Mouse (Mus musculus): ENCODE data around the gene Commd1. TPM values are rescaled to one million over a fixed set of nuclear protein-coding genes. Genes with fewer than 3 reads are reported as not detected.
A peak's percentile ranks its signal among the peaks of the same experiment; 100 is the strongest.

Commd1 gene
- polyA plus RNA-seq (2012), result 5.2 and 6.7 TPM in 2 replicates

GRCm38 (mm10) chr11:22981984-22982757 is at the start of gene Commd1, which contains the start of gene Gm28048:
Gene Commd1 (minus strand): TSS chr11:22982382.
Gene Gm28048 (minus strand): TSS chr11:22982090.
- no peak for TF ChIP-seq TAL1 (IDR thresholded peaks at IDR 0.05; ENCODE audit: low read length)
- TF ChIP-seq GATA1 (IDR thresholded peaks at IDR 0.05; ENCODE audit: low read length), result no peak
- Histone ChIP-seq H3K36me3 (ENCODE audit: control insufficient read depth) (peaks cover 39% of the 10 kb centered on the region), H3K4me1 (ENCODE audit: control insufficient read depth) (peaks cover 51% of the 10 kb centered on the region), H3K9me3 (ENCODE audit: control insufficient read depth, low read length) (no peaks in the 10 kb centered on the region), H3K27me3 (ENCODE audit: control insufficient read depth) (no peaks in the 10 kb centered on the region), H3K4me3 (replicated peaks) (peak within 1 kb of the TSS; percentile 83)

GRCm38 (mm10) chr11:23029399-23029798 is 47.2 kb upstream of the Commd1 start:
- TF ChIP-seq GATA1 (IDR thresholded peaks at IDR 0.05; ENCODE audit: low read length) (no peak), TAL1 (IDR thresholded peaks at IDR 0.05; ENCODE audit: low read length) (no peak)
- Histone ChIP-seq H3K9me3 (ENCODE audit: control insufficient read depth, low read length) (no peaks in the 10 kb centered on the region), H3K4me3 (replicated peaks) (no peak overlapping the region), H3K27me3 (ENCODE audit: control insufficient read depth) (no peaks in the 10 kb centered on the region), H3K4me1 (ENCODE audit: control insufficient read depth) (peaks cover 10% of the 10 kb centered on the region; the same call in 1 of the 2 replicates), H3K36me3 (ENCODE audit: control insufficient read depth) (no peaks in the 10 kb centered on the region)

- Histone ChIP-seq H3K4me1 (ENCODE audit: control insufficient read depth) (peaks cover 10% of the 10 kb centered on the region; the same call in 1 of the 2 replicates), H3K9me3 (ENCODE audit: control insufficient read depth, low read length) (no peaks in the 10 kb centered on the region), H3K27me3 (ENCODE audit: control insufficient read depth) (no peaks in the 10 kb centered on the region), H3K4me3 (replicated peaks) (no peak overlapping the region), H3K36me3 (ENCODE audit: control insufficient read depth) (no peaks in the 10 kb centered on the region)
- TF ChIP-seq TAL1 (IDR thresholded peaks at IDR 0.05; ENCODE audit: low read length), result no peak
- TF ChIP-seq GATA1 (IDR thresholded peaks at IDR 0.05; ENCODE audit: low read length), result no peak
Measured at GRCm38 (mm10) chr11:23028957-23029356, 46.8 kb upstream of the Commd1 start.

- Histone ChIP-seq H3K4me1 (ENCODE audit: control insufficient read depth) (peaks cover 6% of the 10 kb centered on the region; the same call in 1 of the 2 replicates), H3K36me3 (ENCODE audit: control insufficient read depth) (no peaks in the 10 kb centered on the region), H3K27me3 (ENCODE audit: control insufficient read depth) (no peaks in the 10 kb centered on the region), H3K9me3 (ENCODE audit: control insufficient read depth, low read length) (no peaks in the 10 kb centered on the region), H3K4me3 (replicated peaks) (no peak overlapping the region)
- TF ChIP-seq GATA1 (IDR thresholded peaks at IDR 0.05; ENCODE audit: low read length) (no peak), TAL1 (IDR thresholded peaks at IDR 0.05; ENCODE audit: low read length) (no peak)
Measured at GRCm38 (mm10) chr11:23024169-23024568, 42.0 kb upstream of the Commd1 start.

- no peaks in the 10 kb centered on the region for H3K27me3 ChIP-seq (ENCODE audit: control insufficient read depth)
- TF ChIP-seq TAL1 (IDR thresholded peaks at IDR 0.05; ENCODE audit: low read length) (no peak), GATA1 (IDR thresholded peaks at IDR 0.05; ENCODE audit: low read length) (no peak)
- H3K9me3 ChIP-seq (ENCODE audit: control insufficient read depth, low read length), result peaks cover 3% of the 10 kb centered on the region; the same call in 1 of the 2 replicates
- no peaks in the 10 kb centered on the region for H3K36me3 ChIP-seq (ENCODE audit: control insufficient read depth)
- no peaks in the 10 kb centered on the region for H3K4me1 ChIP-seq (ENCODE audit: control insufficient read depth)
- H3K4me3 ChIP-seq (replicated peaks), result no peak overlapping the region
Measured at GRCm38 (mm10) chr11:23023155-23023554, 41.0 kb upstream of the Commd1 start.

GRCm38 (mm10) chr11:23020841-23021240 is 38.7 kb upstream of the Commd1 start:
- no peaks in the 10 kb centered on the region for H3K27me3 ChIP-seq (ENCODE audit: control insufficient read depth)
- no peaks in the 10 kb centered on the region for H3K36me3 ChIP-seq (ENCODE audit: control insufficient read depth)
- no peaks in the 10 kb centered on the region for H3K4me1 ChIP-seq (ENCODE audit: control insufficient read depth)

GRCm38 (mm10) chr11:23020116-23020770 is 38.1 kb upstream of the Commd1 start:
- Histone ChIP-seq H3K4me1 (ENCODE audit: control insufficient read depth) (no peaks in the 10 kb centered on the region), H3K4me3 (replicated peaks) (no peak overlapping the region), H3K9me3 (ENCODE audit: control insufficient read depth, low read length) (peaks cover 3% of the 10 kb centered on the region; the same call in 1 of the 2 replicates), H3K27me3 (ENCODE audit: control insufficient read depth) (no peaks in the 10 kb centered on the region), H3K36me3 (ENCODE audit: control insufficient read depth) (no peaks in the 10 kb centered on the region)
- TF ChIP-seq TAL1 (IDR thresholded peaks at IDR 0.05; ENCODE audit: low read length) (no peak), GATA1 (IDR thresholded peaks at IDR 0.05; ENCODE audit: low read length) (no peak)

More at GRCm38 (mm10) chr11:23020841-23021240, 38.7 kb upstream of the Commd1 start:
- TF ChIP-seq TAL1 (IDR thresholded peaks at IDR 0.05; ENCODE audit: low read length) (no peak), GATA1 (IDR thresholded peaks at IDR 0.05; ENCODE audit: low read length) (no peak)
- peaks cover 3% of the 10 kb centered on the region; the same call in 1 of the 2 replicates for H3K9me3 ChIP-seq (ENCODE audit: control insufficient read depth, low read length)
- H3K4me3 ChIP-seq (replicated peaks), result no peak overlapping the region

GRCm38 (mm10) chr11:23017943-23018342 is 35.8 kb upstream of the Commd1 start:
- Histone ChIP-seq H3K4me1 (ENCODE audit: control insufficient read depth) (no peaks in the 10 kb centered on the region), H3K9me3 (ENCODE audit: control insufficient read depth, low read length) (peaks cover 3% of the 10 kb centered on the region; the same call in 1 of the 2 replicates), H3K4me3 (replicated peaks) (no peak overlapping the region), H3K36me3 (ENCODE audit: control insufficient read depth) (no peaks in the 10 kb centered on the region), H3K27me3 (ENCODE audit: control insufficient read depth) (no peaks in the 10 kb centered on the region)
- TF ChIP-seq GATA1 (IDR thresholded peaks at IDR 0.05; ENCODE audit: low read length) (no peak), TAL1 (IDR thresholded peaks at IDR 0.05; ENCODE audit: low read length) (no peak)

- H3K9me3 ChIP-seq (ENCODE audit: control insufficient read depth, low read length), result peaks cover 3% of the 10 kb centered on the region; the same call in 1 of the 2 replicates
- H3K36me3 ChIP-seq (ENCODE audit: control insufficient read depth), result no peaks in the 10 kb centered on the region
- no peaks in the 10 kb centered on the region for H3K27me3 ChIP-seq (ENCODE audit: control insufficient read depth)
- H3K4me3 ChIP-seq (replicated peaks), result no peak overlapping the region
- H3K4me1 ChIP-seq (ENCODE audit: control insufficient read depth), result no peaks in the 10 kb centered on the region
- TF ChIP-seq GATA1 (IDR thresholded peaks at IDR 0.05; ENCODE audit: low read length) (no peak), TAL1 (IDR thresholded peaks at IDR 0.05; ENCODE audit: low read length) (no peak)
Measured at GRCm38 (mm10) chr11:23014996-23015395, 32.8 kb upstream of the Commd1 start.

Measured in erythroblast, embryonic 14.5 days (primary cell).